Mouse (Mus musculus) heart, embryonic 15.5 days (tissue): Measurements from ENCODE around the gene Cnot10. TPM values are rescaled to one million over a fixed set of nuclear protein-coding genes. Genes with fewer than 3 reads are reported as not detected.

Experiments
- ATAC-seq: fragments of 200-750 bp; cut with Nextera tagmentation; replicated peaks from 2 replicates; pipeline ENCODE4 v1.8.0; 2017; ENCODE audit warnings: low read depth, moderate TSS enrichment; ENCODE audit not compliant: insufficient number of reproducible peaks, insufficient read depth, low FRiP score
- H3K27ac ChIP-seq: fragments of 300-500 bp; sonication (generic); 2 replicates; pipeline ENCODE4 v1.5.1; 2015; ENCODE audit warnings: mild to moderate bottlenecking, inconsistent platforms
- H3K27me3 ChIP-seq: fragments of 300-500 bp; sonication (generic); 2 replicates; pipeline ENCODE4 v1.6.1; 2015; ENCODE audit warnings: inconsistent platforms
- H3K36me3 ChIP-seq: fragments of 300-500 bp; sonication (generic); 2 replicates; pipeline ENCODE4 v1.6.1; 2015; ENCODE audit warnings: mild to moderate bottlenecking, inconsistent platforms
- H3K4me1 ChIP-seq: fragments of 300-500 bp; sonication (generic); replicated peaks from 2 replicates; pipeline ENCODE4 v1.6.1; 2015; ENCODE audit warnings: inconsistent platforms
- H3K4me2 ChIP-seq: fragments of 300-500 bp; sonication (generic); 2 replicates; pipeline ENCODE4 v1.6.1; 2015; ENCODE audit warnings: inconsistent platforms, mild to moderate bottlenecking, moderate library complexity
- H3K4me3 ChIP-seq: fragments of 300-500 bp; sonication (generic); 2 replicates; pipeline ENCODE4 v1.5.1; 2015; ENCODE audit warnings: mild to moderate bottlenecking, inconsistent platforms
- H3K9ac ChIP-seq: fragments of 300-500 bp; sonication (generic); 2 replicates; pipeline ENCODE4 v1.6.1; 2015; ENCODE audit warnings: mild to moderate bottlenecking, inconsistent platforms
- H3K9me3 ChIP-seq: fragments of 300-500 bp; sonication (generic); replicated peaks from 2 replicates; pipeline ENCODE4 v1.6.1; 2016; ENCODE audit warnings: inconsistent platforms
- WGBS: fragments of 180-500 bp; shearing (Covaris S2); methylation state at CpG from one replicate; pipeline ENCODE4 v1.1.7; 2015; ENCODE audit warnings: mixed read lengths; 5-methylcytosine and 5-hydroxymethylcytosine counted together
- polyA plus RNA-seq: library from polyadenylated mRNA; unstranded; fragments of >200 nt; fragmentation: Nextera tagmentation; extraction: Ambion mirVana; gene quantifications from 2 replicates; pipeline ENCODE4 v1.2.1, GENCODE M21; 2015

Gene Cnot10
- 31.0 and 40.3 TPM in 2 replicates for polyA plus RNA-seq

- H3K4me2 ChIP-seq = peak within 1 kb of the TSS; percentile 82
- no peaks in the 10 kb centered on the region for H3K36me3 ChIP-seq
- 5% methylated on average over 51 of the region's 51 CpGs for WGBS
- H3K27me3 ChIP-seq = peaks cover 28% of the 10 kb centered on the region
- no peaks in the 10 kb centered on the region for H3K9me3 ChIP-seq
- H3K9ac ChIP-seq = peak within 1 kb of the TSS; percentile 87
- peak within 1 kb of the TSS; percentile 92 for H3K27ac ChIP-seq
- H3K4me1 ChIP-seq = peaks cover 13% of the 10 kb centered on the region
- peak; percentile 99 for ATAC-seq
- H3K4me3 ChIP-seq = peak within 1 kb of the TSS; percentile 96
Measured at GRCm38 (mm10) chr9:114639839-114640646, at the start of gene Cnot10. Cnot10 (minus strand) TSS chr9:114640184.

- peak overlapping the region; percentile 93 for H3K27ac ChIP-seq
- H3K4me1 ChIP-seq = peaks cover 22% of the 10 kb centered on the region
- peak; percentile 53 for ATAC-seq
- peak overlapping the region; percentile 89 for H3K4me3 ChIP-seq
- H3K36me3 ChIP-seq = peaks cover 15% of the 10 kb centered on the region
- H3K27me3 ChIP-seq = no peaks in the 10 kb centered on the region
- H3K9me3 ChIP-seq = no peaks in the 10 kb centered on the region
- under 1% methylated on average over 50 of the region's 50 CpGs for WGBS
- H3K9ac ChIP-seq = peak overlapping the region; percentile 95
- peak overlapping the region; percentile 81 for H3K4me2 ChIP-seq
Measured at GRCm38 (mm10) chr9:114688953-114689407, 49.0 kb upstream of the Cnot10 start.

- Histone ChIP-seq H3K4me2 (peak within 1 kb of the TSS; percentile 81), H3K36me3 (peaks cover 9% of the 10 kb centered on the region; the same call in 1 of the 2 replicates), H3K9me3 (no peaks in the 10 kb centered on the region), H3K27ac (peak within 1 kb of the TSS; percentile 93), H3K9ac (peak within 1 kb of the TSS; percentile 95), H3K4me3 (peak within 1 kb of the TSS; percentile 89), H3K27me3 (no peaks in the 10 kb centered on the region), H3K4me1 (peaks cover 22% of the 10 kb centered on the region)
- ATAC-seq = peak; percentile 98
- under 1% methylated on average over 57 of the region's 57 CpGs for WGBS
Measured at GRCm38 (mm10) chr9:114688252-114688952, 48.4 kb upstream of the Cnot10 start, which contains the start of gene Dync1li1. Dync1li1 (plus strand) TSS chr9:114688790.

- Histone ChIP-seq H3K4me3 (peak overlapping the region; percentile 89), H3K27me3 (no peaks in the 10 kb centered on the region), H3K4me1 (peaks cover 22% of the 10 kb centered on the region), H3K36me3 (peaks cover 3% of the 10 kb centered on the region; the same call in 1 of the 2 replicates), H3K9me3 (no peaks in the 10 kb centered on the region), H3K4me2 (peak overlapping the region; percentile 70), H3K9ac (peak overlapping the region; percentile 95), H3K27ac (no peak overlapping the region)
- 73% methylated on average over 13 of the region's 13 CpGs for WGBS
- no peak for ATAC-seq
Measured at GRCm38 (mm10) chr9:114687639-114688038, 47.7 kb upstream of the Cnot10 start.

DNA sequence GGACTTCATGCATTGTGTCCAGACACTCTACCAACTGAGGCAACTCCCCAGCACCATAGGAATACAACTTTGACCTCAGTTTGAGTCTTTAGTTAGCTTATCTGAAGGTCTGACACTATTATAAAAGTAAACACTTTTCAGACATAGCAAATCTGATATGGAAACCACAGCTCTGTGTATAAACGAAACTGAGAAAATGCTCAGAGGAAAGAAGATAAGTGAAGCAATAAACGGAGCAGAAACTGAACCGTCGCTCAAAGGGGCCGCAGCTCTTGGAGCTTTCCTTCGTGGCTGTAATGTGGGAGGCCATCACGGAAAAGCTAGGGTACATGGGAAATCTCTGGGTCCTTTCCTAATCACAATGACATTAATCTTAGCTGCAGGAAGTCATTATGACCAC is 46.3 kb upstream of the Cnot10 start:
- H3K36me3 ChIP-seq = no peaks in the 10 kb centered on the region
- H3K9ac ChIP-seq = no peak overlapping the region
- no peak for ATAC-seq
- no peaks in the 10 kb centered on the region for H3K27me3 ChIP-seq
- no peaks in the 10 kb centered on the region for H3K9me3 ChIP-seq
- H3K4me2 ChIP-seq = no peak overlapping the region
- H3K4me3 ChIP-seq = no peak overlapping the region
- WGBS = 82% methylated on average over 7 of the region's 7 CpGs
- peaks cover 22% of the 10 kb centered on the region for H3K4me1 ChIP-seq
- no peak overlapping the region for H3K27ac ChIP-seq

- H3K27ac ChIP-seq = no peak overlapping the region
- no peak for ATAC-seq
- no peaks in the 10 kb centered on the region for H3K27me3 ChIP-seq
- H3K4me3 ChIP-seq = no peak overlapping the region
- no peaks in the 10 kb centered on the region for H3K4me1 ChIP-seq
- H3K9me3 ChIP-seq = no peaks in the 10 kb centered on the region
- WGBS = 72% methylated on average over 4 of the region's 4 CpGs
- H3K9ac ChIP-seq = no peak overlapping the region
- H3K4me2 ChIP-seq = no peak overlapping the region
- H3K36me3 ChIP-seq = no peaks in the 10 kb centered on the region
Measured at GRCm38 (mm10) chr9:114682193-114682592, 42.2 kb upstream of the Cnot10 start.

DNA sequence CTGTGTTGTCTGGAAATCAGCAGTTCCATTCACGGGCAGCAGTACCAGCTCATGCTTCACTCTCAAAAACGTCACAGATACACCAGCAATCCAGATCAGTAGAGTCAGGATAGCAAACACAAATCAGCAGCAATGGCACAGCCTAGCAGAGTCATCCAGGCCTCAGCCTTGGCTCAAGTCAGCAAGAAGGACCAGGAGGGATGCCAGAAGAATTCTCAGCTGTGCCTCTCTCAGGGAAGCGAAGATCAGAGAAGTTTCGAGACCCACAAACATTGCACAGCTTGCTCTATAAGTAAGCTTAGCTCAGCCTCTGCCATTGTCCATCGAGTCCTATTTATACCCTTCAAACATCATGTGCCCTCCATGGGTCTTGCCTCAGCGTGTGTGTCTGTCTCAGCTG is 40.5 kb upstream of the Cnot10 start:
- Histone ChIP-seq H3K27ac (no peak overlapping the region), H3K4me3 (no peak overlapping the region), H3K4me1 (no peaks in the 10 kb centered on the region), H3K9me3 (no peaks in the 10 kb centered on the region), H3K4me2 (no peak overlapping the region), H3K27me3 (no peaks in the 10 kb centered on the region), H3K36me3 (no peaks in the 10 kb centered on the region), H3K9ac (no peak overlapping the region)
- ATAC-seq = no peak
- 62% methylated on average over 6 of the region's 6 CpGs for WGBS

DNA sequence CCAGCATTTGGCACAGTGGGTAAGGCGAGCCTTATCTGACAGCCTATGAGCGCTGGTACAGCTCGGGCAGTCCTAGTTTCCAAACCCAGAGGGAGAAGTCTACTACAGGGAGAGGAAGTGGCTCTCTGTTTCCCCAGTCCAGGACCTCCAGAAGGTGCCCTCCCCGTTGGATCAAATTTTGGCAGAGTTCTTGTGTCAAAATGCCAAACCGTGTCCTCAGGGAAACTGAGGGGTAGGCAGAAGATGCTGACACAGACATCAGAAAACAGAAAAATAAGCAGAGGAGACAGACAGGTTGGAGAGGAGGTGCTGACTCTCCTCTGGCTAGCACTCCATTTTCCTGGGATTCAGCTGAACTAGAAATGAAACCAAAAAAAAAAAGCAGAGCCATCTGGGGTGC is 40.0 kb upstream of the Cnot10 start:
- WGBS = 67% methylated on average over 5 of the region's 5 CpGs
- H3K4me1 ChIP-seq = no peaks in the 10 kb centered on the region

DNA sequence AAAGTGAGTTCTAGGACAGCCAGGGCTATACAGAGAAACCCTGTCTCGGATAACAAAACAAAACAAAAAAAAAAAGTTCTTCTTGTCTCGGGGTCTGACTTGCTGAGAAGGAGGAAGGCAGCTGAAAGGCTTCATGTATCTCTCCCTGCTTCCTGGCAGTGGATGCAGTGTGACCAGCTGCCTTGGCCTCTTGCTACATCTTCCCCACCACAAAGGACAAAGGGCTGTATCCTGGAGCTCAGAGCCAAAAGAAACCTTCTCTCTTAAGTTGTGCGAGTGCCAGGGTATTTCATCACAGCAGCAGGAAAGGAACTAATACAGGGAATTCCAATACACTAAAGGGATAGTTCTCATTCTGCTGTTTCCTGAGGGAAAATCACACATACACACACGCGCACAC is 38.6 kb upstream of the Cnot10 start:
- no peaks in the 10 kb centered on the region for H3K9me3 ChIP-seq
- no peak overlapping the region for H3K27ac ChIP-seq
- peaks cover 3% of the 10 kb centered on the region for H3K4me1 ChIP-seq
- H3K36me3 ChIP-seq = no peaks in the 10 kb centered on the region
- no peak overlapping the region for H3K4me3 ChIP-seq
- H3K9ac ChIP-seq = no peak overlapping the region
- no peaks in the 10 kb centered on the region for H3K27me3 ChIP-seq
- H3K4me2 ChIP-seq = no peak overlapping the region
- 72% methylated on average over 5 of the region's 5 CpGs for WGBS
- ATAC-seq = no peak

More for the DNA sequence above, 40.0 kb upstream of the Cnot10 start:
- Histone ChIP-seq H3K4me3 (no peak overlapping the region), H3K36me3 (no peaks in the 10 kb centered on the region), H3K4me2 (no peak overlapping the region), H3K27me3 (no peaks in the 10 kb centered on the region), H3K27ac (no peak overlapping the region), H3K9ac (no peak overlapping the region), H3K9me3 (no peaks in the 10 kb centered on the region)
- ATAC-seq = no peak

DNA sequence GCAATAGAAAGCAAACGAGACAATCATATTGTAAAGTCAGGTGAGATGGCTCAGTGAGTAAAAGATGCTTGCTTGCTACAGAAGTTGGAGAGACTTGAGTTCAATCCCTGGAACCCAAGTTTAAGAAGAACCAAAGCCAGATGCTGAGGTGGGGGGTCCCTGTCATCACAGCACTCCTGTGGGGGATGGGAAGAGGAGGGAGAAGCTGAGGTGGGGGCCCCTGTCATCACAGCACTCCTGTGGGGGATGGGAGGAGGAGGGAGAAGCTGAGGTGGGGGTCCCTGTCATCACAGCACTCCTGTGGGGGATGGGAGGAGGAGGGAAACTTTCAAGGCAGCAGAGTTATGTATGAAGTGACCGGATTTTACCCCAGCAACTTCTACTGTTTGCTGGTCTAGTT is 33.6 kb upstream of the Cnot10 start:
- no peak for ATAC-seq
- H3K27me3 ChIP-seq = no peaks in the 10 kb centered on the region
- peak overlapping the region; percentile 75 for H3K4me2 ChIP-seq
- peaks cover 27% of the 10 kb centered on the region for H3K4me1 ChIP-seq
- H3K9ac ChIP-seq = no peak overlapping the region
- 37% methylated on average over 2 of the region's 2 CpGs for WGBS
- H3K9me3 ChIP-seq = no peaks in the 10 kb centered on the region
- H3K27ac ChIP-seq = peak overlapping the region; percentile 86
- H3K4me3 ChIP-seq = peak overlapping the region; percentile 47; the same call in 1 of the 2 replicates
- H3K36me3 ChIP-seq = no peaks in the 10 kb centered on the region
